Mouse (Mus musculus): ENCODE measurements around the gene Ssr3. TPM values are rescaled to one million over a fixed set of nuclear protein-coding genes. Genes with fewer than 3 reads are reported as not detected.

Gene Ssr3
- polyA plus RNA-seq, 1 experiment from 2014 or later, result 124 TPM

DNA sequence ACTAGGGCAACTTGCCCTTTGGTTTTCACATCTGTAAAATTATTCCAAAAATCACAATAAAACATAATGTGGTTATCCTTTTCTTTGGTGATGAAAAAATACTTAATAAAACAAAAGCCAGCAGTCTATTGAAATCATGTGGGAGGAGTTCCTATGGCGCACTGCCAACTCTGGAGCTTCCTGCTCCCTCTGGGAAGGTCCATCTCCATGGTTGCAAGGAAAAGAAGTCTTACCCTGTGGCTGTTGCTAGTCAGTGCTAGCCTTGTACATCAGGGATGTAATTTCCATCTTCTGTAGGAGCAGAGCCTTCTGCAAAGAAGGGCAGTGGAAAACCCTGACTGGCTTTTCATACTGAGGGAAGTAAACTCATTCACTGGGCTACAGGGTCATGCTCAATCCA lies 29.0 kb downstream of the Ssr3 start:
- H3K27ac ChIP-seq (ENCODE audit: low read length), result no peak overlapping the region
- no peaks in the 10 kb centered on the region for H3K36me3 ChIP-seq (ENCODE audit: control insufficient read depth, insufficient read depth)
- no peak overlapping the region for H3K4me3 ChIP-seq (ENCODE audit: low read depth, low read length)
- WGBS (ENCODE audit: insufficient replicate concordance), result 84% methylated on average over 1 of the region's 1 CpGs
- no peaks in the 10 kb centered on the region for H3K9me3 ChIP-seq (replicated peaks; ENCODE audit: control insufficient read depth, low read length)
- H3K4me1 ChIP-seq (ENCODE audit: control insufficient read depth, low read depth, low read length), result no peaks in the 10 kb centered on the region
- no peak overlapping the region for H3K4me2 ChIP-seq (ENCODE audit: low read depth, low read length)
- H3K27me3 ChIP-seq (ENCODE audit: control insufficient read depth, insufficient read depth, low read depth, low read length), result no peaks in the 10 kb centered on the region
- no peak overlapping the region for H3K9ac ChIP-seq (ENCODE audit: low read depth, low read length)
- no peak for ATAC-seq (ENCODE audit: low read depth)

DNA sequence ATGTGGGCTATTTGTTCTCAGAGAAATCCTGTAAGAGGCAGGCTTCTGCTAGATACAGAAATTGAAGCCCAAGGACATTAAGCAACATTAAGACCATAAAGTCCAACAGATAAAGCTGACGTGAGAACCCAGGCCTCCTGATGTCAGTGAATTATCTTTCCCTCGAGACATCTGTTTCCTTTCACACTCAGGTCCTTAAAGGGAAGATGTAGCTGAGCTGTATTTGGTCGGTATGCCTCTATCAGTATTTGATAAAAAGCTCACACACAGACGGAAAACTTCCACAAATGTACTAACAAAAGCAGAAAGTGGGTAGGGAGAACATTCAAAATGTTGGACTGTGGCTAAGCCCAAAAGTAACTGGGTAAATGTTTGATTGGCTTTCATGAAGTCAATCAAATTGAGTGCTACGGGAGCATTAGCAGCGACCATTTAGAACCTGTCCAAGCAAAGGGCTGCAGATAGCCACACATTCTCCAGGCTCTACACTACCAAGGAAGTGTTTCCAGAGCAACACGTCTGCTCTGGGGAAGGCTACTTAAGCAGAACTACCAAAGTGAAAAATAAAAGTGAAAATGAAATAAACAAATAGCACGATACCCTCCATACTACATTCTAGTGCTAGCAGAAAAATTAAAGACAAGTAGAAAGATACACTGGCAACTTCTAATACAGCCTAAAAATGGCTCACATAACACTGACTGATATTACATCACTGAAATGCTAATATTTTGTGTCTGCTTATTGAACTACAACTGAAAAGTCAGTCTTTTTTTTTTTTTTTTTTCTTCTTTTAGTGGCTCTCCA lies 32.1 kb downstream of the Ssr3 start:
- Histone ChIP-seq H3K36me3 (ENCODE audit: control insufficient read depth, insufficient read depth) (no peaks in the 10 kb centered on the region), H3K9ac (ENCODE audit: low read depth, low read length) (no peak overlapping the region), H3K27me3 (ENCODE audit: control insufficient read depth, insufficient read depth, low read depth, low read length) (no peaks in the 10 kb centered on the region), H3K4me1 (ENCODE audit: control insufficient read depth, low read depth, low read length) (no peaks in the 10 kb centered on the region), H3K4me2 (ENCODE audit: low read depth, low read length) (no peak overlapping the region), H3K27ac (ENCODE audit: low read length) (no peak overlapping the region), H3K9me3 (replicated peaks; ENCODE audit: control insufficient read depth, low read length) (no peaks in the 10 kb centered on the region), H3K4me3 (ENCODE audit: low read depth, low read length) (no peak overlapping the region)
- ATAC-seq (ENCODE audit: low read depth), result no peak
- WGBS (ENCODE audit: insufficient replicate concordance), result 30% methylated on average over 8 of the region's 8 CpGs

DNA sequence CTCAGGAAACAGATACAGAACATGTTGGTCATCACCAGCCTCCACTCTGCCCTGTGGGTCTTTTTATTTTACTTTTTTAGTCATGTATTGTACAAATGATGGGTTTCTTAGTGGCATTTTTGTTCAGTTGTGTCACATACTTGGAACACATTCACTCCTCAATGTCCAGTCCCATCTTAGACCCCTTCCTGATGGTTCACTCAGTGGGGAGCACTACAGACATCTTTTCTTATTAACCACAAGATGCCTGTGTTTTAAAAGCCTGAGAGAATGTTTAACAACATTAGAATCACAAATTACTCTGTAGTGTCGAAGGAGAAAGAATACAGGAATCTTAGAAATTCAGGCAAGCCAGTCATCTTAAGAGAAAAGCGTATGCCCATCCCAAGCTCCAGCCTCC lies 33.6 kb downstream of the Ssr3 start:
- Histone ChIP-seq H3K27ac (ENCODE audit: low read length) (no peak overlapping the region), H3K36me3 (ENCODE audit: control insufficient read depth, insufficient read depth) (no peaks in the 10 kb centered on the region), H3K4me1 (ENCODE audit: control insufficient read depth, low read depth, low read length) (no peaks in the 10 kb centered on the region), H3K4me3 (ENCODE audit: low read depth, low read length) (no peak overlapping the region), H3K9me3 (replicated peaks; ENCODE audit: control insufficient read depth, low read length) (no peaks in the 10 kb centered on the region), H3K27me3 (ENCODE audit: control insufficient read depth, insufficient read depth, low read depth, low read length) (no peaks in the 10 kb centered on the region), H3K9ac (ENCODE audit: low read depth, low read length) (no peak overlapping the region), H3K4me2 (ENCODE audit: low read depth, low read length) (no peak overlapping the region)
- ATAC-seq (ENCODE audit: low read depth), result no peak
- WGBS (ENCODE audit: insufficient replicate concordance), result 63% methylated on average over 2 of the region's 2 CpGs

DNA sequence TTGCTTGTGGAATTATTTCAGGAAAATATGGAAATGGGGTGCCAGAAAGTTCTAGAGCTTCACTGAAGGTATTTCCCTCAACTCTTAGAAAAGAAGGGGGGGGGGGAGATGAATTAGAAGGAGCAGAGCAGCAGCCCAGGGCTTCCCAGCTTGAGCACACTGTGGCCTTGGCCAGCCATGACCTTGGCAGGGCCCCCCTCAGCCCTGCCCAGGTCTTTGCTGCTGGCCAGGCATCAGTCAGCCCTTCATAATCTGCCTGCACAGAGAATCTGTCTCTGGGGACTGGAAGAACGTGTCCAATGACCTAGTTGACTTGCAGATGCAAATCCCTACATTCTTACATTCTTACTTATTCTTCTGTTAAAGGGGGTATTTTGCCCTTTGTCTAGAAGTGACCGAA lies 34.1 kb downstream of the Ssr3 start:
- no peak for ATAC-seq (ENCODE audit: low read depth)
- Histone ChIP-seq H3K4me2 (ENCODE audit: low read depth, low read length) (no peak overlapping the region), H3K9ac (ENCODE audit: low read depth, low read length) (no peak overlapping the region), H3K4me3 (ENCODE audit: low read depth, low read length) (no peak overlapping the region), H3K36me3 (ENCODE audit: control insufficient read depth, insufficient read depth) (no peaks in the 10 kb centered on the region), H3K9me3 (replicated peaks; ENCODE audit: control insufficient read depth, low read length) (no peaks in the 10 kb centered on the region), H3K4me1 (ENCODE audit: control insufficient read depth, low read depth, low read length) (no peaks in the 10 kb centered on the region), H3K27ac (ENCODE audit: low read length) (no peak overlapping the region), H3K27me3 (ENCODE audit: control insufficient read depth, insufficient read depth, low read depth, low read length) (no peaks in the 10 kb centered on the region)
- WGBS (ENCODE audit: insufficient replicate concordance), result 58% methylated on average over 2 of the region's 2 CpGs

DNA sequence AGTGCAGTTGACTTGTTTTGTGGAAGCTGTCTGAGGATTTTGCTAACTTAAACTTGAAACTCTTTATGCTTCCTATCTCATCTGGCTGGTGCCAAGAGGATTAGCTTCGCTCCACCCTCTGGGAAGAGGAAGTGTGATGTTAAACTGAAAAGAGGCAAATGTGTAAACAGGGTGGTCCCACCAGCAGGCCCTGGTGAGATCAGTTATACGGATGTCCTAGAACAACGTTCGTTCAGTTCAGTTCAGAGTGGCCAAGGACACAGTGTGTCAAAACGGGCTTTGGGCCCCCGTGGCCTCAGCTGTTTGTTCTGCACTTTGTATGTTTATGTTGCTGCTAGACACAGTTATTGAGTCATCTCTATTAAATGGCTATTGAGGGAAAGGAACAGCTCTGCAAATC lies 36.9 kb downstream of the Ssr3 start:
- H3K4me1 ChIP-seq (ENCODE audit: control insufficient read depth, low read depth, low read length), result no peaks in the 10 kb centered on the region
- 48% methylated on average over 6 of the region's 6 CpGs for WGBS (ENCODE audit: insufficient replicate concordance)
- ATAC-seq (ENCODE audit: low read depth), result peak; percentile 58; the same call in 1 of the 2 replicates
- H3K27me3 ChIP-seq (ENCODE audit: control insufficient read depth, insufficient read depth, low read depth, low read length), result no peaks in the 10 kb centered on the region
- H3K4me2 ChIP-seq (ENCODE audit: low read depth, low read length), result no peak overlapping the region
- no peak overlapping the region for H3K4me3 ChIP-seq (ENCODE audit: low read depth, low read length)
- H3K36me3 ChIP-seq (ENCODE audit: control insufficient read depth, insufficient read depth), result no peaks in the 10 kb centered on the region
- H3K27ac ChIP-seq (ENCODE audit: low read length), result no peak overlapping the region
- H3K9ac ChIP-seq (ENCODE audit: low read depth, low read length), result no peak overlapping the region
- no peaks in the 10 kb centered on the region for H3K9me3 ChIP-seq (replicated peaks; ENCODE audit: control insufficient read depth, low read length)

DNA sequence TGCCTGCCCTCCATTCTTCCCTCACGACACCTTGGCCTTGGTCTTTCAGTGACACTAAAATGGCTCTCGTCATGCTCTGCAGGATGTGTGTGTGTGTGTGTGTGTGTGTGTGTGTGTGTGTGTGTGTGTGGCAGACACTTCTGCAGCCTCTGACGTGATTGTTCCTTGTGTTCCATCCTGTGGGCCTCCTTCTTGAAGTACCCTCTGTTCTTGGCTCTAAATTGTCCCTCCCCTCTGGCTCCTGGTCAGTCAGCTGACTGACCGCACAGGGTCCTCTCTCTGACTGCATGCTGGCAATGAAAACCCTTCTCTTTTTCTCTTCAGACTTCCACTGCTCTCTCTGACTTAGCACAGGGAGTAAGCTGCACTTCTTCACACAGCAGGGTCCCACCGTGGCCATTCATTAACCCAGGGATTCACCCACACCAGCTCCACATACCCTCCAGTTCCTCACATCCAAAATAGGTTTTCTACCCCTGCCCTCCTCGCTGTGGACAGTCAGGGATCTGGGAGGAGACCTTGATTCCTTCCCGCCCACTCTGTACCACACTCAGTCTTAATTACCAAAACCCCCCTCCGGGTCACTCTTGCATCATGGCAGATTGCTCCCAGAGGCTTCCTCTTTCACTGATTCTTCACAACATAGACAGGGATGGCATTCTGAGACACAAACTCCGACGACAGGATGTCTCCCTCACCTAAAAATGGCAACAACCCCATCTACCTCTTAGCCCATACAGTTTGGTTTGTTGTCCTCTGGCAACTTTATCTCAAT lies 39.0 kb downstream of the Ssr3 start:
- H3K27me3 ChIP-seq (ENCODE audit: control insufficient read depth, insufficient read depth, low read depth, low read length), result no peaks in the 10 kb centered on the region

DNA sequence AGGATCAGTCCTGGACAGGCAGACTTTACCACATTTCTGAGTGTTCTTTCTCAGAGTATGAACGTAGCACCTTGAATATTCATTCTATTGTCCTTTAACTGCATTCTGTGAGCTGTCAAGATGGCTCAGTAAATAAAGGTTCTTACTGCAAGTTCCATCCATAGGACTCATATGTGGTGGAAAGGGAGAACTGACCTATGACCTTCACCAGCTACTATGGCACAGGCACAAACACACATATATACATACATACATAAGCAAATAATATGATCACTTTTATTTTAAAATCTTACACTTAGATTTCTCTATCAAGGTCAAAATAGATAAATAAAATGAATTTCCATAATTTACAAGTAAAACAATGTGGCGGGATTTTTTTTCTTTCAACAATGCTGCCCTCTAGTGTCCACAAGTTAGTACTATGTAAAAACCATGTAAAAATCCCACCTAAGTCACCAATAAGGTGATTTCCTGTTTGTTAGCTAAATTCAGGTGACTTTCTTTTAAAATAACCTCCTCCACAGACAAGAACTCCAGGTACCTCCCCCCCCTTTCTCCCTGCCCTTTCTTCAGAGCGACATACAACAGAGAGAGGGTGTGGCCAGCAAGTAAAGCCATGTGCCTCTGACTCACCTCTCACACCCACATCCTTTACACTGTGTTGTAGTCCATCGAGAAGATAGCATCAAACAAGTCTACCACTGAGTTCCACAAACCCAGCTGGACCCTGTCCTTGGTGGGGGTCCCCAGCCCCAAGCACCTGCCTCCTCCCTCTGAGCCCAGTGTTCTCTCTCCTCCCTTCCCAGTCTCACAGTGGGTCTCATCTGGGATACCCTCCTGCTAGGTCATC lies 39.9 kb downstream of the Ssr3 start:
- Histone ChIP-seq H3K9me3 (replicated peaks; ENCODE audit: control insufficient read depth, low read length) (no peaks in the 10 kb centered on the region), H3K27ac (ENCODE audit: low read length) (no peak overlapping the region), H3K4me1 (ENCODE audit: control insufficient read depth, low read depth, low read length) (no peaks in the 10 kb centered on the region), H3K4me2 (ENCODE audit: low read depth, low read length) (no peak overlapping the region), H3K4me3 (ENCODE audit: low read depth, low read length) (no peak overlapping the region), H3K9ac (ENCODE audit: low read depth, low read length) (no peak overlapping the region), H3K27me3 (ENCODE audit: control insufficient read depth, insufficient read depth, low read depth, low read length) (no peaks in the 10 kb centered on the region), H3K36me3 (ENCODE audit: control insufficient read depth, insufficient read depth) (no peaks in the 10 kb centered on the region)
- WGBS (ENCODE audit: insufficient replicate concordance), result 32% methylated on average over 4 of the region's 4 CpGs
- ATAC-seq (ENCODE audit: low read depth), result no peak

More for the DNA sequence above, 39.0 kb downstream of the Ssr3 start:
- H3K27ac ChIP-seq (ENCODE audit: low read length), result no peak overlapping the region
- ATAC-seq (ENCODE audit: low read depth), result no peak
- H3K4me1 ChIP-seq (ENCODE audit: control insufficient read depth, low read depth, low read length), result no peaks in the 10 kb centered on the region
- H3K9me3 ChIP-seq (replicated peaks; ENCODE audit: control insufficient read depth, low read length), result no peaks in the 10 kb centered on the region
- H3K4me3 ChIP-seq (ENCODE audit: low read depth, low read length), result no peak overlapping the region
- H3K9ac ChIP-seq (ENCODE audit: low read depth, low read length), result no peak overlapping the region
- WGBS (ENCODE audit: insufficient replicate concordance), result 55% methylated on average over 10 of the region's 10 CpGs
- no peak overlapping the region for H3K4me2 ChIP-seq (ENCODE audit: low read depth, low read length)
- no peaks in the 10 kb centered on the region for H3K36me3 ChIP-seq (ENCODE audit: control insufficient read depth, insufficient read depth)

DNA sequence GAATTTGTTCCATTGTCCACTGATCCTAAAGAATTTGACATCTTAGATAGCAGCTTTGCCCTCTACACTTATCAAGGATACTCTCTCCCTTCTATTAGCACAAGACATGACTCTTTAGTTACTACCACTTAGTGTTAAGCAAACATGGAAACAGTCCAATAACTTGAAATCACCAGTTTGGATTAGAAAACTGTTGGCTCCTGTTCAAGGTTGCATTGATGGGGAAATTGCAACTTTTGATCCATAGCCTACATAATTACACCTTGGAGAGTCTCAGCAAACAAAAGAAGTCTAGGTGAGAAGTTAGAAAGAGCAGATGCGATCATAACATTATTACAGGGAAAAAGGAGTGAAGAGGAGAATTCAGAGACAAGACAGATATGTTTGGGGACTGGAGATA lies 46.2 kb downstream of the Ssr3 start:
- H3K9ac ChIP-seq (ENCODE audit: low read depth, low read length), result no peak overlapping the region
- no peak overlapping the region for H3K27ac ChIP-seq (ENCODE audit: low read length)
- H3K9me3 ChIP-seq (replicated peaks; ENCODE audit: control insufficient read depth, low read length), result no peaks in the 10 kb centered on the region
- H3K4me3 ChIP-seq (ENCODE audit: low read depth, low read length), result no peak overlapping the region
- H3K27me3 ChIP-seq (ENCODE audit: control insufficient read depth, insufficient read depth, low read depth, low read length), result no peaks in the 10 kb centered on the region
- 67% methylated on average over 1 of the region's 1 CpGs for WGBS (ENCODE audit: insufficient replicate concordance)
- H3K4me2 ChIP-seq (ENCODE audit: low read depth, low read length), result no peak overlapping the region
- no peak for ATAC-seq (ENCODE audit: low read depth)
- no peaks in the 10 kb centered on the region for H3K4me1 ChIP-seq (ENCODE audit: control insufficient read depth, low read depth, low read length)
- H3K36me3 ChIP-seq (ENCODE audit: control insufficient read depth, insufficient read depth), result no peaks in the 10 kb centered on the region

All from liver, embryonic 16.5 days (tissue).